Comparison of ENCODE assay signal across 24 mouse cellular contexts in the genomic region with DNA sequence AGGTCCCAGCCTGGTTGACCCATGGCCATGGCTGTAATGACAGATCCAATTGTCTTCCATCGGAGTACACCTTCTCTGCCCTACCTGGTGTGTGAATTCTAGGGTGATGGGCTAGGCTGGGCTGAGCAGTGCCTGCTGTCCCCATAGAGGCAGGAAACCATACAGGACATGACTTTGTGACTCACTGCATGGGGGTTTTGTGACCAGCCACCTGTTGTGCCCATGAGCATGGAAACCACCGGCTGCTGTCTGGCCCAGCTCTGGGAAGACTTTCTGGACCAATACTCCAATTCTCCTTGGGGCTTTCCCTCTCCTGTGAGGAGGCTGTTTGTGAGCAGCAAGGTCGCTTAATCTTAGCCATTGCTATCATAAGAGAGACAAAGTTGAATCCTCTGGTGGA. TPM values are rescaled to one million over a fixed set of nuclear protein-coding genes. Genes with fewer than 3 reads are reported as not detected.
A peak's percentile ranks its signal among the peaks of the same experiment; 100 is the strongest.
DNase-seq lines count a peak whose midpoint lies in the region; ATAC-seq and TF ChIP-seq lines count a peak whose summit lies in the region.
"Had no signal": no experiment of that assay in that cellular context is flagged by ENCODE, and none has a peak within 500 bp of the region (broad histone marks: within the 10 kb centered on the region; RNA-seq: fewer than 3 reads in every experiment).

No protein-coding gene starts in this region.

- H3K4me3 ChIP-seq in heart, embryonic 10.5 days: peak overlapping the region; percentile 23; the same call in 1 of the 2 replicates
- no peak overlapping the region for H3K4me3 ChIP-seq in heart, adult 2 months
- no peak overlapping the region for H3K4me3 ChIP-seq in hindbrain, embryonic 15.5 days
- H3K4me3 ChIP-seq in hindbrain, embryonic 13.5 days: no peak overlapping the region
- peak overlapping the region; percentile 33 for H3K4me3 ChIP-seq in myocyte
- H3K4me3 ChIP-seq: embryonic facial prominence, embryonic 15.5 days; liver, embryonic 15.5 days; lung, embryonic 15.5 days; megakaryocyte, embryonic 14.5 days had no signal

- H3K9ac ChIP-seq in heart, adult 2 months (ENCODE audit: low read depth, low read length): no peak overlapping the region
- H3K9ac ChIP-seq in hindbrain, embryonic 15.5 days: no peak overlapping the region
- no peak overlapping the region for H3K9ac ChIP-seq in hindbrain, embryonic 13.5 days
- H3K9ac ChIP-seq: embryonic facial prominence, embryonic 15.5 days; liver, embryonic 15.5 days; lung, embryonic 15.5 days had no signal

- no peak for TF ChIP-seq EP300 in heart, adult 2 months (IDR thresholded peaks at IDR 0.05; ENCODE audit: insufficient read depth, low read depth, low read length)

- H3K27ac ChIP-seq in heart, embryonic 10.5 days: peak overlapping the region; percentile 93
- H3K27ac ChIP-seq in heart, adult 2 months: no peak overlapping the region
- no peak overlapping the region for H3K27ac ChIP-seq in hindbrain, embryonic 15.5 days (replicated peaks)
- no peak overlapping the region for H3K27ac ChIP-seq in hindbrain, embryonic 13.5 days
- H3K27ac ChIP-seq: embryonic facial prominence, embryonic 15.5 days; layer of hippocampus, adult 2 months; limb, embryonic 10.5 days; liver, embryonic 15.5 days; lung, embryonic 15.5 days had no signal

- no peaks in the 10 kb centered on the region for H3K79me2 ChIP-seq in heart, adult 2 months (replicated peaks; ENCODE audit: control insufficient read depth, insufficient read depth, low read length)
- no peaks in the 10 kb centered on the region for H3K79me2 ChIP-seq in myocyte (ENCODE audit: control insufficient read depth, insufficient read depth)

- peak overlapping the region; percentile 93 for H3K4me2 ChIP-seq in hindbrain, embryonic 15.5 days
- H3K4me2 ChIP-seq in hindbrain, embryonic 13.5 days: no peak overlapping the region; the same call in 1 of the 2 replicates
- peak overlapping the region; percentile 64 for H3K4me2 ChIP-seq in myocyte (ENCODE audit: low read depth)
- H3K4me2 ChIP-seq: embryonic facial prominence, embryonic 15.5 days; liver, embryonic 15.5 days; lung, embryonic 15.5 days had no signal

- no peak for DNase-seq in heart, embryonic 10.5 days (ENCODE audit: low spot score)
- DNase-seq in heart, adult 2 months: no peak
- peak; percentile 15 for DNase-seq in kidney, postnatal 10 days
- no peak for DNase-seq in kidney, adult 8-10 months
- DNase-seq: adrenal gland, postnatal 36 days; cerebellum, adult 9-10 months; gastrocnemius, postnatal 25 days; kidney, postnatal 14 days; liver; lung, postnatal 36 days; right cerebral cortex, postnatal 14 days; spleen, adult 18-20 months had no signal

- intact Hi-C loops in heart, adult 2 months (cut with DNase I): no loop called here

- TF ChIP-seq CTCF in heart, adult 2 months (IDR thresholded peaks at IDR 0.05): no peak

- TF ChIP-seq POLR2A in heart, adult 2 months (IDR thresholded peaks at IDR 0.05; ENCODE audit: insufficient read depth, low read depth, low read length): no peak
- no peak for TF ChIP-seq POLR2A in myocyte (IDR thresholded peaks at IDR 0.05; ENCODE audit: insufficient read length, low read depth)

- peaks cover 5% of the 10 kb centered on the region; the same call in 1 of the 2 replicates for H3K27me3 ChIP-seq in heart, embryonic 10.5 days (ENCODE audit: insufficient read depth, poor library complexity, severe bottlenecking)
- H3K27me3 ChIP-seq in heart, adult 2 months (ENCODE audit: control insufficient read depth, insufficient read depth, low read length): no peaks in the 10 kb centered on the region
- H3K27me3 ChIP-seq in hindbrain, embryonic 15.5 days: no peaks in the 10 kb centered on the region
- peaks cover 31% of the 10 kb centered on the region for H3K27me3 ChIP-seq in hindbrain, embryonic 13.5 days
- no peaks in the 10 kb centered on the region for H3K27me3 ChIP-seq in myocyte (ENCODE audit: control insufficient read depth, insufficient read depth, insufficient read length)
- H3K27me3 ChIP-seq: Patski had no signal

- peaks cover 17% of the 10 kb centered on the region for H3K36me3 ChIP-seq in heart, embryonic 10.5 days
- H3K36me3 ChIP-seq in heart, adult 2 months (ENCODE audit: control insufficient read depth, insufficient read depth, low read length): no peaks in the 10 kb centered on the region
- H3K36me3 ChIP-seq in hindbrain, embryonic 15.5 days: no peaks in the 10 kb centered on the region
- H3K36me3 ChIP-seq in hindbrain, embryonic 13.5 days: no peaks in the 10 kb centered on the region
- no peaks in the 10 kb centered on the region for H3K36me3 ChIP-seq in myocyte (ENCODE audit: control insufficient read depth, insufficient read depth)
- H3K36me3 ChIP-seq: embryonic facial prominence, embryonic 15.5 days; G1E; liver, embryonic 15.5 days; lung, embryonic 15.5 days had no signal

- ATAC-seq in hindbrain, embryonic 15.5 days (ENCODE audit: low FRiP score, low read depth): no peak
- ATAC-seq in hindbrain, embryonic 13.5 days (ENCODE audit: low FRiP score): no peak
- ATAC-seq: inflammation-experienced regulatory T-cells, adult 6 months; Patski had no signal

- peaks cover 74% of the 10 kb centered on the region for H3K4me1 ChIP-seq in heart, embryonic 10.5 days
- H3K4me1 ChIP-seq in heart, adult 2 months (ENCODE audit: control insufficient read depth, insufficient read depth, low read length): no peaks in the 10 kb centered on the region
- peaks cover 30% of the 10 kb centered on the region for H3K4me1 ChIP-seq in hindbrain, embryonic 15.5 days (replicated peaks)
- peaks cover 45% of the 10 kb centered on the region for H3K4me1 ChIP-seq in hindbrain, embryonic 13.5 days (replicated peaks)

- H3ac ChIP-seq in myocyte (ENCODE audit: control insufficient read depth, insufficient read length): no peak overlapping the region

- H3K9me3 ChIP-seq in heart, embryonic 10.5 days: no peaks in the 10 kb centered on the region
- no peaks in the 10 kb centered on the region for H3K9me3 ChIP-seq in hindbrain, embryonic 15.5 days
- no peaks in the 10 kb centered on the region for H3K9me3 ChIP-seq in hindbrain, embryonic 13.5 days
- H3K9me3 ChIP-seq: embryonic facial prominence, embryonic 15.5 days; G1E; limb, embryonic 10.5 days; liver, embryonic 15.5 days; lung, embryonic 15.5 days; megakaryocyte, embryonic 14.5 days had no signal

- 82% methylated on average over 3 of the region's 3 CpGs for WGBS in heart, embryonic 10.5 days
- whole genome bisulfite sequencing in heart, adult 2 months: 69% methylated on average over 3 of the region's 3 CpGs
- 86% methylated on average over 3 of the region's 3 CpGs for WGBS in hindbrain, embryonic 15.5 days
- 91% methylated on average over 3 of the region's 3 CpGs for WGBS in hindbrain, embryonic 13.5 days

TF ChIP-seq in myocyte, 11 proteins besides CTCF, POLR2A, EP300 and RAD21:
- TF ChIP-seq TCF3 (IDR thresholded peaks at IDR 0.05; ENCODE audit: insufficient read length, low read depth) (peak; percentile 35), REST (IDR thresholded peaks at IDR 0.05; ENCODE audit: insufficient read depth, insufficient read length) (no peak), CEBPB (IDR thresholded peaks at IDR 0.05; ENCODE audit: insufficient read depth, poor library complexity, severe bottlenecking) (no peak), MYOD1 (IDR thresholded peaks at IDR 0.05; ENCODE audit: control insufficient read depth in 1 of 3, insufficient read length in 2 of 3, low read depth in 2 of 3) (peak; percentile 26 to 98 (median 91)), MYOG (IDR thresholded peaks at IDR 0.05; ENCODE audit: control insufficient read depth in 1 of 3, insufficient read depth in 1 of 3, insufficient read length in 2 of 3, low read depth in 2 of 3) (peak; percentile 60 to 96 (median 61)), TCF12 (IDR thresholded peaks at IDR 0.05; ENCODE audit: insufficient read depth, poor library complexity, severe bottlenecking) (peak; percentile 46), POLR2AphosphoS2 (IDR thresholded peaks at IDR 0.05; ENCODE audit: insufficient read length, low read depth) (no peak)

RNA-seq across cellular contexts. Expression of gene Aif1l, which starts 2.8 kb away (rescaled TPM):
- 92.8 and 96.1 TPM in 2 replicates for polyA plus RNA-seq in heart, embryonic 10.5 days (2016; fragmentation: Nextera tagmentation; extraction: Ambion mirVana)
- total RNA-seq in heart, adult 2 months (2021): 1 to 10 TPM; 2.4 to 2.7 TPM
- 4.2 and 4.6 TPM in 2 replicates for polyA plus RNA-seq in heart, adult 2 months (2012; rRNA removed)
- polyA plus RNA-seq in hindbrain, embryonic 15.5 days (2015; fragmentation: Nextera tagmentation; extraction: Ambion mirVana): 23.5 and 23.7 TPM in 2 replicates
- 25.9 and 30.6 TPM in 2 replicates for polyA plus RNA-seq in hindbrain, embryonic 13.5 days (2015; fragmentation: Nextera tagmentation; extraction: Ambion mirVana)
- polyA plus RNA-seq in myocyte (2012; fragmentation: generic; extraction: Trizol): 159 TPM
- polyA plus RNA-seq: G1E had no signal

RNA-seq across cellular contexts. Expression of gene Nup214, which starts 21.5 kb away (rescaled TPM):
- polyA plus RNA-seq in heart, embryonic 10.5 days (2016; fragmentation: Nextera tagmentation; extraction: Ambion mirVana): 76.5 and 83.8 TPM in 2 replicates
- 10 to 100 TPM; 27.5 to 28.6 TPM for total RNA-seq in heart, adult 2 months (2021)
- polyA plus RNA-seq in heart, adult 2 months (2012; rRNA removed): 18.5 and 18.6 TPM in 2 replicates
- 61.6 and 64.8 TPM in 2 replicates for polyA plus RNA-seq in hindbrain, embryonic 15.5 days (2015; fragmentation: Nextera tagmentation; extraction: Ambion mirVana)
- 80.8 and 83.5 TPM in 2 replicates for polyA plus RNA-seq in hindbrain, embryonic 13.5 days (2015; fragmentation: Nextera tagmentation; extraction: Ambion mirVana)
- 26.3 TPM for polyA plus RNA-seq in myocyte (2012; fragmentation: generic; extraction: Trizol)

Comparison
In these comparisons a context has a peak if more than half of its experiments do, and no peak if none do; other contexts are left out.
1. H3K4me3 ChIP-seq: peak in heart, embryonic 10.5 days (single experiment) and myocyte (single experiment); none in heart, adult 2 months (single experiment), hindbrain, embryonic 15.5 days (single experiment) and hindbrain, embryonic 13.5 days (single experiment).